Mouse (Mus musculus) erythroblast, embryonic 14.5 days (primary cell): ENCODE measurements around the gene Gm37240.

ENCODE experiments used
- GATA1 ChIP-seq: IDR thresholded peaks from 2 replicates; pipeline ENCODE4 v1.6.1; 2012; ENCODE audit warnings: low read length, inconsistent platforms, mixed read lengths
- TAL1 ChIP-seq: IDR thresholded peaks from 3 replicates; pipeline ENCODE4 v1.6.1; 2012; ENCODE audit warnings: low read length, inconsistent platforms, mixed read lengths

DNA sequence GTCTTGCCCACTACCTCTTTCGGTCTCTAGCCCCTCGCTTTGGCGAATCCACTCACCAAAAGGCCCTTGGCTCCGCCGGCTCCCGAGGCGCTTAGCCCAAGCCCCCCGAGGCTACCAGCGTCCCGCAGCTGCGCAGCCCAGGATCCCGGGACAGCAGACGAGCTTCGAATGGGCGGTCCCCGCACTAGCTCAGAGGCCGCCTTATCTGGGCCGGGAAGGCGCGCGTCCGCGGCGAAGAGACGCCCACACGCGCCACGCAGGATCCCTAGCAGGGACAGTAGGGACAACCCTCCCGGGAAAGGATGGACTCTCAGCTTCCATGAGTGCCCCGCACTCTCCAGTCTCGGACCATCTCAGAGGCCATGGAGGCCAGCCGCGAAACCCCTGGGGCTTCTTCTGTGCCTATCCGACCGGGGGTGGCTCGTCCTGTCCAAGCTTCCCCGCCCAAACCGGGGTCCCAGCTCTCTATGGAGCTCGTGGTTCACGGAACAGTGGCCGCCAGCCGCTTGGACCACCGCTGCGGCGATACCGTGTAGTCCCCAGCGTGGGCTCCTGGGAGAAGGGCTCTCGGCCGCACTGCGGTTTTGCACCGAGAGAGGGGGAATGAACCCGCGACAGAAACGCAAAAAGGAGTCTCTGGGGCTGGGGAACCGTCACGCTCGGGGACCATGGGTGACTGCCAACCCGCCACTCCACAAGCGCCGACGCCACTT lies 1407.9 kb downstream of the Gm37240 start:
- TF ChIP-seq TAL1: no peak
- TF ChIP-seq GATA1: peak; percentile 93
